Mouse (Mus musculus) left cerebral cortex, postnatal 36 days (tissue): ENCODE data around the gene Clrn3. TPM values are rescaled to one million over a fixed set of nuclear protein-coding genes. Genes with fewer than 3 reads are reported as not detected.
"Not testable (repeated sequence)": the region's sequence is repeated elsewhere in the genome, so short reads cannot be mapped to it uniquely, and the experiment has no call there.

Experiments
- DNase-seq, 2 experiments: peaks; one replicate each; pipeline ENCODE4 v3.0.0; 2021 to 2022; ENCODE audit warnings: low spot score in 2 of 2, mixed read lengths in 1 of 2
- intact Hi-C: fragments of 180-260 bp; cut with DNase I; formaldehyde crosslinking; loops from one replicate; pipeline ENCODE4 v1.15.1; 2025
- total RNA-seq, 2 experiments: library from RNA; stranded (reverse); gene quantifications; 2 replicates each; pipeline ENCODE4 v1.2.3; 2021

Gene Clrn3
- not detected for total RNA-seq

DNA sequence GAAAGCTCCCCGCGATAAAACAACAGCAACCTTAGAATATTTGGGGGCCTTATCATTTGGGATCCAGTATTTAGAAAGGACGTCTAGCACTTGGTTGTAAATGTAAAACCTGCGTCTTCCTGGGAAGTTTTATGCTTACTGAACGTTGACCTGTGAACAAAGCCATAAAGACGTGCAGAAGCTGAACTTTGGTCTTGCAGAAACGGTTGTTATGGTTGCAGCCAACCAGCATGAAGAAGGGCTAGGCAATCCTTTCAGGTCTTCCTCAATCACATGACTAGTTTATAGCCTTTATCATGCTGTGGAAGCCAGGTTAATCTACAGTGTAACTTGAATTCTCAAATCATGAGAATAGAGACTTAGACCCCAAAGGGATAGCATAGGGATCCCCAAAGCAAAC lies at the start of gene Clrn3:
Gene Clrn3, minus strand, starts transcription at position 140 of the 400 bp plus-strand sequence.
- intact Hi-C loops: no loop called here
- no peak for DNase-seq

DNA sequence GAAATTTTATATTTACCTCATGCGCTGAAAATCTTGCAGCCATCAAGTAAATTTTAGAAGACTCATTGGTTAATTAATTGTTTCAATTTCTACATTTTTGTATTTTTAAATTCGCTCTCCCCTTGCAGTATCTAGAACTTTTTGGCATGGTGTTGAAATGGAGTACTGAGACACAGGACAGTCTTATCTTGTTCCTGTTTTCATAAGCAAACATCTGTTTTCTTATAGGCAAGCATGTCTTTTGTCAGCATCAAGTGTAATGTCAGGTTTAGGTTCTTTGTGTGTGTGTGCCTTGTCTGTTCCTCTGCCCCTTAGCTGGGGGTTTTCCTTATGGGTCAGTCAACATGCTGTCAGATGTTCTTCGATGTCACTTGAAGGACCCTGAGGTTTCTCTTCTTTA lies 47.9 kb upstream of the Clrn3 start:
- no peak for DNase-seq
- intact Hi-C loops: no loop called here

DNA sequence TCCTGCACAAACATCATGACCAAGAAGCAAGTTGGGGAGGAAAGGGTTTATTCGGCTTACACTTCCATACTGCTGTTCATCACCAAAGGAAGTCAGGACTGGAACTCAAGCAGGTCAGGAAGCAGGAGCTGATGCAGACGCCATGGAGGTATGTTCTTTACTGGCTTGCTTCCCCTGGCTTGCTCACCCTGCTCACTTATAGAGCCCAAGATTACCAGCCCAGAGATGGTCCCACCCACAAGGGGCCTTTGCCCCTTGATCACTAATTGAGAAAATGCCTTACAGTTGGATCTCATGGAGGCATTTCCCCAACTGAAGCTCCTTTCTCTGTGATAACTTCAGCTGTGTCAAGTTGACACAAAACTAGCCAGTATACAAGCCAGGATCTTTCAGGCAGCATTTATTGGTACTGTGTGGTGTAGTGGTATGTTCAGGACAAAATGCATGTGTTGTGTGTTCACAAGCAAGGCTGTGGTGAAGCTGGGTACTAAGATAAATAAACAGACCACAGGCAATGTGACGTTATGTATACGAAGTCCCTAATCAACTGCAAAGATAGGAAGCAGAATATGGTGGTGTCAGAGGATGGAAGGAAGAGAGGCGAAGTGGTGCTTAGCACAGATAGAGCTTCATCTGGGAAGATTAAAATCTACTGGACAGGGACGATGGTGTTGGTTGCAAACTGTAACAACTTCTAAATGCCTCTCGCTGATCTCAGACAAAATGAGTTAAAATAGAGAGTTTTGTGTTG lies 47.0 kb upstream of the Clrn3 start:
- intact Hi-C loops, DNase-seq: not testable (repeated sequence)

DNA sequence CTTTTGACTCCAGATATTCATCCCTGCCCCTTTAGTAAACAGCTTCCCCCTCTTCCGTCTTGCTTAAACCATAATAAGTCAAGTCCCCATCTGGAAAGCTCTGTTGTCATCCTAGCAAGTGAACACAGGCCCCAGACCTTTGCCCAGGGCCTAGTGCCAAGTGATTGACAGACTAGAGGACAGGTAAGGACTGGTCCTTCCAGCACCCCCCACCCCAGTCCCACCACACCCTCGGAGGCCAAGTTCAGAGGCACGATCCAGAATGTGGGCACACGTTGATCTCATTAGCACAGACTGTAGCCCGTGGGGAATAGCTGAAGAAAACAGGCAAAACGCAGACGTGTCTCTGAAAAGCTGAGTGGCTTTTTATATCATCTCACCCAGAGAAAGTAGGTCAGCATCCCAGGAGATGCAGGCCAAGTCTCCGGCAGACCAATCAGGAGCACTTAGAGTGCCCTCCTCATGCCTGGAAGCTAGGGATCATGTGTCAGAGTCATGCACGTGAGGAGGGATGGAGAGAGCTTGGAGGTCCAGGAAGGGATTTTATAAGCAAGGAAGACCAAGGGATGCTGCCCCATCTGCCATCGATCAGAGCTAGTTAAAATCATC lies 43.6 kb upstream of the Clrn3 start:
- intact Hi-C loops: no loop called here
- peak in 1 of 2 experiments; percentile 15 for DNase-seq

DNA sequence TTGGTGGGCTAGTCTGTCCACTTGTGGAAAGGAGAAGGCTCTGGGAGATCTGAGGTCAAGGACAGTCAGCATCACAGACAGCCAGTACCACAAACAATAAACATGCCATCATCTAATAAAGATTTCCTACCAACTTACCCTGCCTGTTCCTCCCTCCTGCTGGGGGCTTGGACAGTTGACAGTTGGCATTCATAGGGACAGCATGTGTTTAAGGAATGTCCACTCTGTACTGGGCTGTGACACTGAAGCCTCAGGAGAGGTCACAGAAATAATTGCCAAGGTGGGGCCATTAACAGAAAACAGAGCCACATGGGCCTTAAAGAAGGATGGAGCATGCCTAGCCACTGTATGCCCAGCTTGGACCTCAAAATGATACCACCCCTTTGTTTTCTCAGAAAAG lies 42.9 kb upstream of the Clrn3 start:
- DNase-seq: no peak
- intact Hi-C loops: no loop called here

DNA sequence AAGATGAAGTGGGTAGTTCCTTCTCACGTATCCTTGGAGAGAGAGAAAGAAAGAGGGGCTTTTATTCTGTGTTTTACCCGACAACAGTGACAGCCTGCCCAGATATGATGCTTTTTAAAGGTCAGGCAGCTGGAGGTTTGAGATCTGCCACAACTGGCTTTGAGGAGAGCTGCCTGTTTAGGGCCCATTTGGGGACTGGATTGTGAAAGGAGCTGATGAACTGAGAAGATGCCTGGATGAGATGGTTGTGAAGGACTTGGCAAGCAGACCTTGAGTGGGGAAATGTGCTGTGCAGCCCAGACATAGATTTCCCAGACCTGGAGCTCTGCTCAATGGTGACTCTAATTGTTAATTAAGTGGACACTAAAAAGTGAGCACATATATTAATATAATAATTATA lies 40.1 kb upstream of the Clrn3 start:
- DNase-seq: no peak
- intact Hi-C loops: no loop called here

DNA sequence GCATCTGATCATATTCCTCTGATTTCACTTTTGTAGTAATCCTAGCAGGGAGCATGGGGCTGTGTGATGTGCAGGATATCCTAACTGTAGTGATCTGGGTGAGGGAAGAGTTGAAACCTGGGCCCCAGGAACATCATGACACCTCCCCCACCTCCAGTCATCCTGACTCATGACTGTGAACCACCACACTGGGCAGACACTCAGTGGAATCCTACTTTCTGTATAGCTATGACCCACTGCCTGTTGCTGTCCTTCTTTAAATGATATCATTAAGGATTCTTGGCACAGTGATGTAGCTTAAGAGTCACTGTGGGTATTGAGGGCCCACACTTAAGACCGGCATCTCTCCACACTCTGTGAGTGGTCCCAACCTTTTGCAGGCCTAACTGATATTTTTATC lies 39.1 kb upstream of the Clrn3 start:
- DNase-seq: no peak
- intact Hi-C loops: no loop called here

DNA sequence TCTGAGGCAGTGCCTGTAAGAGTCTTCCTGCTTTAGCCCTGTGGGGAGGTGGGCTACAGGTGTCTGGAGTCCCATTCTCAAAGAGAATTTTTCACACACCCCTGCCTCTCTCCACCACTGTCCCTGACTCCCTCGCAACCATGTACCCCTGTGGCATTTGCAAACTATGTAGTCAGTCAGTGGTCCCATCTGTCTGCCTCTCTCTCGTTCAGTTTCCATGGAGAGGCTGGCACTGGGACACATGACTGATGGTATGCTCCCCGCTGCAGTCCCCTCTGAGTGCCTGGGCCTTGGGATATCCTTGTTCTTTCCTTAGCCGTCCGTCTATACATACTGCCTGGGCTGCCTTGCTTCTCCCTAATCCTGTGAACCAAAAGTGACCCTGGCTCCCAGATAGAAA lies 37.6 kb upstream of the Clrn3 start:
- DNase-seq: no peak
- intact Hi-C loops: no loop called here

DNA sequence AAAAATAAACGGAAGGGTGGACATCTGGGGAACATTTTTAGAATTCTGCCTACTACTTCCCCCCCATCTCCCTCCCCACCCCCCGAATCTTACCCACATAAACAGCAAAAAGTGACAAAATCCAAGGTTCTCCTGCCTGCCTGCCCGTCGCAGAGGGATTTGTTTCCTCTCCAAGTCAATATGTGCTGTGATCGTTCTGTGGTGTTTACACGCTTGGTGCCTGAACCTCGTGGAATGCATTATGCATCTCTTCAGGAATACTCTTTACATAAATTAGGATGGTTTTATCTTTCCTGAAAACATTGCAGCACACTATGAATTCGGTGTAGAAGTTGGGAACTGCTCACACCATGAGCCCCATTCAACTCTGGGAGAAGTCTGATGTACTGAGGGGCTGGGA lies 35.6 kb upstream of the Clrn3 start:
- intact Hi-C loops: no loop called here
- DNase-seq: no peak

DNA sequence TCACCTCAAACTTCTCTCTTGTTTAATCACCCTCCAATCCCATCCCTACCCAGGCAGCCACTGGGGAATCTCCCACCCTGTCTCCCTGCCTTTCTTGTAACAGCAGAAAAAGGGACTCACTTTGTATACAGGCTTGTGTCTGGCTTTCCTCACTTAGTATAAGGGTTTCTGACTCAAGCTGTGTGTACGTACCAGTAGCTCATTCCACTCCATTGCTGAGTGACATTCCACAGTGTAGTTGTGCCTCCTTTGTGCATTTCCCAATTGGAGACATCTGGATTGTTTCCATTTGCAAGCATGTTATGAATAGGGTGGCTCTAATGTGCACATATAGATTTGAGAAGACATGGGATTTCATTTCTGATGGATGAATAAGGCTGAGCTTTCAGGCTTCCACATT lies 31.8 kb upstream of the Clrn3 start:
- intact Hi-C loops: no loop called here

DNA sequence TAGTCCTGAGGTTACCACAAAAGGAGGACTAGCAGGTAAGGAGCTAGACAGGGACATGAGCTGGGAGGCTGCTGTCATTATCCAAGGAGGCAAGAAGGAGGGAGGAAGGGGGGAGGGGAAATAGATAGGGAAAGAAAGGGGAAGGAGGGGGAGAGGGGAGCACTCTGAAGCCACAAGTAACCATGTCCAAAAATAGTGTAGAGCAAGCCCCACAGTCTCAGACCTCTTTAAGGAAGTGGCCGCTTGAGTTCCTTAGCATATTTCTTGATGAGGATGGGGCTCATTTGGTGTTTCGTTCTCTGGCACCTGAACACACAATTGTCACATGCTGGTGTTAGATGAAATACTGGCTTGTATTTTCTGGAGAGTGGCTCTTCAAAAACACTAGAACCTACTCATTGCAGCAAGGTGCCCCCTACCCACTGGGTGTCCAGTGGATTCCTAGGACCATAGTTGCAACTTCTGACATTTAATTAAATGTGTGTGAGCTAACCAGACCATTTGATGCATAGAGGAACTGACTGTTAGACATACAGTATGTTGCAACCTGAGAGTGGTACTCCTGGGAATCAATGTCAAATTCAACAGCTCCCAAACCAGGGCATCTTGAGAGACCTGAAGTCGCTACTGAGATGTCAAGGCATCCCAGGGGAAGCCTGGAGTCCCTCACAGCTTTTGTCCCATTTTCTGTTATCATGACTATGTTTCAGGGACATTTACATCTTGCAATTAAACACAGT lies 28.4 kb upstream of the Clrn3 start:
- intact Hi-C loops: no loop called here
- no peak for DNase-seq

More for the DNA sequence above, 31.8 kb upstream of the Clrn3 start:
- no peak for DNase-seq

DNA sequence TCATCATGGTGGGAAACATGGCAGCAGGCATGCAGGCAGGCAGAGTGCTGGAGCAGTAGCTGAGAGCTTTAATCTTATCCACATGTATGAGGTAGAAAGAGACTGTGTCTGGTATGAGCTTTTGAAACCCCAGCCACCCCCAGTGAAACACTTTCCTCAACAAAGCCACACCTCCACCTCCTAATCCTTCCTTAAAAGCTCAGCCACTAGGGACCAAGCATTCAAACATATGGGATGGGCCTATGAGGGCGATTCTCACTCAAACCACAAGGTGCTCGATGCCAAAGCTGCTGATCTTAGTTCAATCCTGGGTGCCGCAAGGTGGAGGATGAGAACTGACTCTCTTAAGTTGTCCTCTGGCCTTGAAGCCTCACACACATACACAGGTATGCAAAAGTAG lies 25.1 kb upstream of the Clrn3 start:
- intact Hi-C loops: no loop called here
- DNase-seq: no peak

DNA sequence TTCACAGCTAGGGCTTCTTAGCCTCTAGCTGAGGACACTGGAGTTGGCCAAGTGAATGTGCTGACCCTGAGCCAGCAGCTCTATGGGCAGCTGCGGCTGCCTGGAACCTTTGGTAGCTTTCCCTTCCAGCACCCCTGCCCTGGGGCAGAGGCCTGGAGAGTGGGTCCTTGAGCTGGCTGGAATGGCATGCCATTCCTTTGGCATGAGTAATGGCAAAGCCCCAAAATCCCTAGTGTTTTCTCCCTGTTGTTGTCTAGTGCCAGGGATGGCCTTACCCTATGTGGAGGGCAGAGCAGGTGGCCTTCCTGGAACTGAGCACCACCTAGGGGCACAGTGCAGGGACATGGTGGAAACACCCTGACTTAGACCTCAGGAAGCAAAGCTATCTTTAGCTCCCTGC lies 23.1 kb upstream of the Clrn3 start:
- DNase-seq: no peak
- intact Hi-C loops: no loop called here

DNA sequence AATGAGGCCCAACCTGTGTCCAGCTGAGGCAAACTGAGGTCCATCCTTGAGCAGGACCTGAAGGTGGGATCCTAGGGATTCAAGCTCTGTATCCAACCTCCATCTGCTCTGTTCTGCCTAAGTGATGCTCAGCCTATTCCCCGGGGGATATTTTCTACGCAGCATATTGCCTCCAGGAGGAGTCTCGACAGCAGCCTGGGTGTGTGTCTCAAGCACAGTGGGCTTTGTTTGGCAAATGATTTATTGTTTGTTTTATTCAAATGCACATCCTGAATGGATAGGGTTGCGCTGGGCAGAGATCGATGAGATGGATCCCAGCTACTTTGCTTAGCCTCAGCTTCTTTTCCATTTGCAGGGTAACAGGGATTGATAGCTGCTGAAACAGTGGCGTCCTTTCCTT lies 20.0 kb upstream of the Clrn3 start:
- DNase-seq: no peak
- intact Hi-C loops: no loop called here

DNA sequence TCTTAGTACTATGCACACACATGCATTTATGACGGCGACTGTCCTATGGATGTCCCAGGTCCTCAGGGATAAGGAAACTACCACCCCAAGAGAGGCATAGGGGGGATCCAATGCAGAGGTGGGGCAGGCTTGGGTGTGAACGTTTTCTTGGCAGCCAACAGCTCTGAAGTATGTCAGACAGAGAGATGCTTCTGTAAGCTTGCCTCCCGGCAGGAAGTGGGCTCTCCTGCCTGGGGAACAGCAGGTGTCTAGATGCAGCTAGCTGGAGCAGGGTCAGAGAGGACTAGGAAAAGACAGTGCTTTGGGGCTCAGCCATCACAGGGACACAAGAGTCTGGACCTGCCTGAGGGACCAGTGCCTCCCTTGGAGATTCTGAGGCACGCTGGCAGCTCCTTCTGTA lies 18.1 kb upstream of the Clrn3 start:
- intact Hi-C loops: no loop called here
- no peak for DNase-seq

DNA sequence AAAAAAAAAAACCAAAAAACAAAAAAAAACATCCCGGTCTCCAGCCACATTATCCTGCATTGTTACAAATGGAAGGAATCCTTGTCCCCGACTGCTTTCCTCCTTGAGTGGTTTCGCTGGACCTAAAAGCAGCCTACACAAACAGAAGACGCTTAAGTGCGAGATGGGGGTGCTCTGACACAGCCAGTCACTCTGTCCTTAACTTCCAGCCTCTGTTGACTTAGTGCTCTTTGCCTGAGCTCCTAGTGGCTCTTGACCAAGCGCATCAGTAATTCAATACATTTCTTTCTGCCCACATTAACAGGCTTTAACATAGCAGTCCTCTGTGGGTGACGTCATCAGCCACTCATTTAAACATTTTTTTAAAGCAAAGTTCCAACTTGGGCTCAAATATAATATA lies 17.5 kb upstream of the Clrn3 start:
- intact Hi-C loops: no loop called here
- DNase-seq: no peak

DNA sequence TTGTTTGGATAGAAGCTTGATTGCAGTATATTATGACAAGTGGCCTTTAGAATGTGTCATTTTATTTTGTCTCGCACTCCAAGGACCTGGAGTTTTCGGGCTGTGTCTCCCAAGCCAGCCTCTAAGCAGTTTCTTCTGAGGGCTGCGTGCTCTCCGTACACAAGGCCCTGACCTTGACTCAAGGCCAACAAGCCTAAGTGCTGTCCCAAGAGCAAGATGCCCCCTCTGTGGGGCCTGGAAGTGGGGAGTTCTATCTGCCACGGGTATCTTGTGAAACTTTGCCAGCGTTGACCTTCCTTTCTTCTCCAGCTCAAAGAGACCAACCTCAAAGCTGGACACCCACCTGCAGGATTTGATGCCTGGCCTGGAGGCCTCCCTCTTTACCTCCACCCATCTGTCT lies 15.9 kb upstream of the Clrn3 start:
- DNase-seq: no peak
- intact Hi-C loops: no loop called here

DNA sequence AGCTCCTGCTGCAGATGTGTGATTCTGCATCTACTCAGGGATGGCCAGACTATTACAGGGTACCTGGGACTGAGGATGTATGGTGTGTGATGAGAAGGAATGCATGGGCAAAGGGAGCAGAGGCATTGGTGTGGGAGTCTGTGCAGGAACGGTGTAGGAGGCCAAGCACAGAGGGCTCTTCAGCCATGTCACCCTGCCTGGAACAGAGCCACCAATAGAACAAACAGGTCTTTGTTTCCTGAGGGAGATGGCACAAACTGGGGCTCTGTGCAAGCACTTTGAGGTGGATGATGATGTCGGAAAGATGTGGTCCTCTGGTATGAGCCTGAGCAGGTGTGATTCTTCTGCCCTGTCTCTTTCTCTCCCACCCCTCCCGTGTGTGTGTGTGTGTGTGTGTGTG lies 14.6 kb upstream of the Clrn3 start:
- intact Hi-C loops: no loop called here
- no peak for DNase-seq

DNA sequence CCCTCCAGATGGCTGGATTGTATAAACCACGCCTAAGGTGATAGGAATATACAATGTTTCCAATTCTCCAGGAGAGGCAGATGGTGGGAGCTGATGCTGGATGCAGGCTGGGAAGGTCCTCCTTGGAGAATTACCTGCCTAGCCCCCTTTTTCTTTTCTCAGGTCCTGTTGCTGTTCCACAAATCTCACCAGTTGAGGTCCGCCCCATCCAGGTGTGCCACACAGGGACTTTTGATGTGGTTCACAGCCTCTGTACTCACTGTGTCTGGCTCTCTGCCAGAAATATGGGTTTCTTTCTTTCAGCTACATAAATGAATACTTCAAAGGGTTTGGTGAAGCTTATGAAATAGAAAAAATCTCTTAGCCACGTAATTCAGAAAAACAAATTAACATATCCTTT lies 13.8 kb upstream of the Clrn3 start:
- no peak for DNase-seq
- intact Hi-C loops: no loop called here

DNA sequence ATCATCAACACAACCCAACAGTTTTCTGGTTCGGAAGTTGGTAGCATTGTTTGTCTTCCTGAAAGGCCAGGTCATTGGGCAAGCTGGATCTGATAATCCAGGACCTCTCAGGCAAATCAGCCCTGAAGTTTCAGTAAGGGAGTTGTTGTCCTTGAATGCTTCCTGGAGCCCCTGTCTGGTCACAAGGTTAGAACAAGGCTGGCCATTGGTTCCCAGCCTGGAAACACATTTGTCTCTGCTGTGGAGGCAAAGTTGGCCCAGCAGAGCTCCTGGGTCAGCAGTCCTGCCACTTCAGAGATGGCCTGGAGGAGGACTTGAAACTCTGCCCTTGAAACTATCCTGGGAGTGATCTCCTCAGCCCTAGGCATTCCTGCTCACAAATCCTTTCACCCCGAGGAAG lies 11.0 kb upstream of the Clrn3 start:
- DNase-seq: no peak
- intact Hi-C loops: no loop called here
